Mouse (Mus musculus): ENCODE data around the gene Klra2.
A peak's percentile ranks its signal among the peaks of the same experiment; 100 is the strongest.
"Not testable (repeated sequence)": the region's sequence is repeated elsewhere in the genome, so short reads cannot be mapped to it uniquely, and the experiment has no call there.

Gene Klra2

GRCm38 (mm10) chr6:131247206-131247605 is at the start of gene Klra2:
Gene Klra2, minus strand, starts transcription at chr6:131247362.
- DNase-seq (ENCODE audit: low spot score in 2 of 2): no peak

GRCm38 (mm10) chr6:131294435-131295112 is 47.4 kb upstream of the Klra2 start:
- no peak for DNase-seq (ENCODE audit: low spot score in 2 of 2)

- no peak for DNase-seq (ENCODE audit: low spot score in 2 of 2)
Observed at GRCm38 (mm10) chr6:131293916-131294315, 46.8 kb upstream of the Klra2 start.

- DNase-seq (ENCODE audit: low spot score in 2 of 2): peak; percentile 92
Observed at GRCm38 (mm10) chr6:131292991-131293788, 46.0 kb upstream of the Klra2 start, which contains the start of gene Magohb. Gene Magohb, minus strand, starts transcription at chr6:131293244.

- DNase-seq (ENCODE audit: low spot score in 2 of 2): no peak
Observed at GRCm38 (mm10) chr6:131292276-131292990, 45.3 kb upstream of the Klra2 start.

- peak in 1 of 2 experiments; percentile 41 for DNase-seq (ENCODE audit: low spot score in 2 of 2)
Observed at GRCm38 (mm10) chr6:131290430-131290829, 43.3 kb upstream of the Klra2 start.

GRCm38 (mm10) chr6:131278160-131278559 is 31.0 kb upstream of the Klra2 start:
- not testable (repeated sequence) for DNase-seq (ENCODE audit: low spot score in 2 of 2)

GRCm38 (mm10) chr6:131276659-131277058 is 29.5 kb upstream of the Klra2 start:
- no peak for DNase-seq (ENCODE audit: low spot score in 2 of 2)

GRCm38 (mm10) chr6:131272311-131272710 is 25.1 kb upstream of the Klra2 start:
- DNase-seq (ENCODE audit: low spot score in 2 of 2): no peak

GRCm38 (mm10) chr6:131270312-131270711 is 23.1 kb upstream of the Klra2 start:
- DNase-seq (ENCODE audit: low spot score in 2 of 2): no peak

- DNase-seq (ENCODE audit: low spot score in 2 of 2): no peak
Observed at GRCm38 (mm10) chr6:131269599-131269998, 22.4 kb upstream of the Klra2 start.

- no peak for DNase-seq (ENCODE audit: low spot score in 2 of 2)
Observed at GRCm38 (mm10) chr6:131264175-131264574, 17.0 kb upstream of the Klra2 start.

GRCm38 (mm10) chr6:131262778-131263177 is 15.6 kb upstream of the Klra2 start:
- DNase-seq (ENCODE audit: low spot score in 2 of 2): no peak

- DNase-seq (ENCODE audit: low spot score in 2 of 2): no peak
Observed at GRCm38 (mm10) chr6:131262009-131262408, 14.8 kb upstream of the Klra2 start.

GRCm38 (mm10) chr6:131245081-131245480 is 2.1 kb downstream of the Klra2 start:
- DNase-seq (ENCODE audit: low spot score in 2 of 2): no peak
